Comparison of ENCODE assay signal across 21 mouse cellular contexts in the genomic region with DNA sequence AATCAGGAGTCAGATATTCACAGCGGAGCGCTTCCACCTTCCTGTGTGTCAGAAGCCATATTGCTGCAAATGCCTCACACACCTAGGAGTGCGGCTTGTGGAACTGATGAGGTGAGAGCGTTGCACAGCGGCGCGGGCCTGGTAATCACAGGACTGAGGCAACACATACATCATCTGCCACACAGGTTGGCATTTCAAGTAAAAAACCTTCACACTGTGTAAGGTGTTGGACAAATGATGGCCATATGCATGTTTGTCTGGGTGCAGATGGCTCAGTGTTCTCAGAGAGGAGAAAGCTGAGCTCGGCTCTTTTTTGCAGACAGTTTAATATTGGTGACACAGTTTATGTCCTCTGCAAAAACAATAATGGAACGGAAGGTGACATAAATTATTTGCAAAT. TPM values are rescaled to one million over a fixed set of nuclear protein-coding genes. Genes with fewer than 3 reads are reported as not detected.
DNase-seq lines count a peak whose midpoint lies in the region; ATAC-seq and TF ChIP-seq lines count a peak whose summit lies in the region.
"Had no signal": no experiment of that assay in that cellular context is flagged by ENCODE, and none has a peak within 500 bp of the region (broad histone marks: within the 10 kb centered on the region; RNA-seq: fewer than 3 reads in every experiment).

No protein-coding gene starts in this region.

- peaks cover 3% of the 10 kb centered on the region; the same call in 1 of the 2 replicates for H3K36me3 ChIP-seq in forebrain, embryonic 13.5 days (ENCODE audit: poor library complexity, severe bottlenecking)
- H3K36me3 ChIP-seq in forebrain, embryonic 11.5 days (ENCODE audit: control insufficient read depth, insufficient read depth, low read length), result no peaks in the 10 kb centered on the region
- H3K36me3 ChIP-seq in forebrain, postnatal 0 days (ENCODE audit: insufficient read depth), result 0 out of 2 replicates have a peak, but pooled peaks cover 3% of the 10 kb centered on the region
- H3K36me3 ChIP-seq in neural tube, embryonic 12.5 days, result no peaks in the 10 kb centered on the region
- H3K36me3 ChIP-seq: embryonic facial prominence, embryonic 13.5 days; liver, embryonic 13.5 days; lung, embryonic 15.5 days; midbrain, embryonic 10.5 days had no signal

- ATAC-seq in forebrain, embryonic 13.5 days, result peak; percentile 53; the same call in 1 of the 2 replicates
- ATAC-seq in forebrain, embryonic 11.5 days (replicated peaks; ENCODE audit: low FRiP score), result no peak
- peak; percentile 25; the same call in 1 of the 2 replicates for ATAC-seq in forebrain, postnatal 0 days
- peak; percentile 48; the same call in 1 of the 2 replicates for ATAC-seq in neural tube, embryonic 12.5 days (ENCODE audit: low FRiP score, low read depth)
- ATAC-seq: intestine, postnatal 0 days; Patski had no signal

- no peak overlapping the region; the same call in 1 of the 2 replicates for H3K27ac ChIP-seq in forebrain, embryonic 13.5 days
- no peak overlapping the region for H3K27ac ChIP-seq in forebrain, embryonic 11.5 days (ENCODE audit: low read depth, low read length)
- peak overlapping the region; percentile 37; the same call in 1 of the 2 replicates for H3K27ac ChIP-seq in layer of hippocampus, adult 2 months
- no peak overlapping the region for H3K27ac ChIP-seq in forebrain, postnatal 0 days (ENCODE audit: low read depth, low read length)
- H3K27ac ChIP-seq in neural tube, embryonic 12.5 days, result no peak overlapping the region
- H3K27ac ChIP-seq: embryonic facial prominence, embryonic 13.5 days; limb, embryonic 13.5 days; liver, embryonic 13.5 days; lung, embryonic 15.5 days; midbrain, embryonic 10.5 days had no signal

- DNase-seq in forebrain, embryonic 11.5 days (ENCODE audit: low spot score), result no peak
- DNase-seq in layer of hippocampus, adult 2 months (ENCODE audit: low spot score in 2 of 2), result peak; percentile 7 to 22
- DNase-seq in layer of hippocampus, adult 9-10 months (ENCODE audit: low spot score), result no peak
- DNase-seq in forebrain, postnatal 0 days, result no peak
- DNase-seq in kidney, adult 11 months, result no peak
- no peak for DNase-seq in thymus, postnatal 25 days
- DNase-seq: adrenal gland, adult 8-10 months; cerebellum, adult 11 months; cerebellum, postnatal 14 days; liver, embryonic 13.5 days; lung, postnatal 4 days; right cerebral cortex, adult 18-20 months; thymus, postnatal 36 days had no signal

- no peak overlapping the region for H3K4me2 ChIP-seq in forebrain, embryonic 13.5 days
- H3K4me2 ChIP-seq in forebrain, embryonic 11.5 days (ENCODE audit: low read depth, low read length, severe bottlenecking), result no peak overlapping the region
- H3K4me2 ChIP-seq in forebrain, postnatal 0 days (ENCODE audit: low read depth), result no peak overlapping the region
- H3K4me2 ChIP-seq in neural tube, embryonic 12.5 days (replicated peaks), result no peak overlapping the region
- H3K4me2 ChIP-seq: embryonic facial prominence, embryonic 13.5 days; limb, embryonic 13.5 days; liver, embryonic 13.5 days; lung, embryonic 15.5 days had no signal

- TF ChIP-seq CTCF in layer of hippocampus, adult 2 months (conservative IDR thresholded peaks at IDR 0.05), result no peak
- no peak for TF ChIP-seq CTCF in forebrain, postnatal 0 days (IDR thresholded peaks at IDR 0.05; ENCODE audit: low read depth)

- H3K4me3 ChIP-seq in forebrain, embryonic 13.5 days, result no peak overlapping the region
- H3K4me3 ChIP-seq in forebrain, embryonic 11.5 days (ENCODE audit: low read depth, low read length), result no peak overlapping the region
- no peak overlapping the region for H3K4me3 ChIP-seq in layer of hippocampus, adult 2 months
- no peak overlapping the region for H3K4me3 ChIP-seq in forebrain, postnatal 0 days (ENCODE audit: low read depth, low read length)
- H3K4me3 ChIP-seq in neural tube, embryonic 12.5 days, result no peak overlapping the region
- H3K4me3 ChIP-seq: embryonic facial prominence, embryonic 13.5 days; limb, embryonic 13.5 days; liver, embryonic 13.5 days; lung, embryonic 15.5 days; midbrain, embryonic 10.5 days had no signal

- H3K9me3 ChIP-seq in forebrain, embryonic 13.5 days (replicated peaks), result no peaks in the 10 kb centered on the region
- H3K9me3 ChIP-seq in forebrain, embryonic 11.5 days (ENCODE audit: control insufficient read depth, low read length), result no peaks in the 10 kb centered on the region
- no peaks in the 10 kb centered on the region for H3K9me3 ChIP-seq in forebrain, postnatal 0 days (ENCODE audit: low read length)
- H3K9me3 ChIP-seq in neural tube, embryonic 12.5 days, result no peaks in the 10 kb centered on the region
- H3K9me3 ChIP-seq: embryonic facial prominence, embryonic 13.5 days; limb, embryonic 13.5 days; liver, embryonic 13.5 days; lung, embryonic 15.5 days; midbrain, embryonic 10.5 days had no signal

- H3K27me3 ChIP-seq in forebrain, embryonic 13.5 days, result no peaks in the 10 kb centered on the region
- H3K27me3 ChIP-seq in forebrain, embryonic 11.5 days (ENCODE audit: control insufficient read depth, insufficient read depth, low read length), result no peaks in the 10 kb centered on the region
- no peaks in the 10 kb centered on the region for H3K27me3 ChIP-seq in forebrain, postnatal 0 days (ENCODE audit: insufficient read depth, low read length)
- H3K27me3 ChIP-seq in neural tube, embryonic 12.5 days (replicated peaks), result no peaks in the 10 kb centered on the region
- H3K27me3 ChIP-seq: embryonic facial prominence, embryonic 13.5 days; limb, embryonic 13.5 days; liver, embryonic 13.5 days; lung, embryonic 15.5 days; Patski had no signal

- H3K4me1 ChIP-seq in forebrain, embryonic 13.5 days, result no peaks in the 10 kb centered on the region
- H3K4me1 ChIP-seq in forebrain, embryonic 11.5 days (replicated peaks; ENCODE audit: control insufficient read depth, insufficient read depth, low read length), result no peaks in the 10 kb centered on the region
- no peaks in the 10 kb centered on the region for H3K4me1 ChIP-seq in forebrain, postnatal 0 days (ENCODE audit: insufficient read depth)
- H3K4me1 ChIP-seq in neural tube, embryonic 12.5 days, result no peaks in the 10 kb centered on the region
- H3K4me1 ChIP-seq: liver, embryonic 13.5 days; lung, embryonic 15.5 days; midbrain, embryonic 10.5 days had no signal

- 83% methylated on average over 9 of the region's 9 CpGs for WGBS in forebrain, embryonic 13.5 days
- WGBS in forebrain, embryonic 11.5 days, result 95% methylated on average over 9 of the region's 9 CpGs
- WGBS in forebrain, postnatal 0 days, result 63% methylated on average over 9 of the region's 9 CpGs
- WGBS in neural tube, embryonic 12.5 days, result 71% methylated on average over 9 of the region's 9 CpGs

- H3K9ac ChIP-seq in forebrain, embryonic 13.5 days, result no peak overlapping the region
- H3K9ac ChIP-seq in forebrain, embryonic 11.5 days (ENCODE audit: low read length), result no peak overlapping the region
- H3K9ac ChIP-seq in forebrain, postnatal 0 days, result no peak overlapping the region
- no peak overlapping the region for H3K9ac ChIP-seq in neural tube, embryonic 12.5 days
- H3K9ac ChIP-seq: embryonic facial prominence, embryonic 13.5 days; limb, embryonic 13.5 days; liver, embryonic 13.5 days; lung, embryonic 15.5 days had no signal

RNA-seq across cellular contexts. Expression of a gene that starts 58.8 kb away (rescaled TPM):
- polyA plus RNA-seq in forebrain, embryonic 13.5 days (2015; fragmentation: Nextera tagmentation; extraction: Ambion mirVana), result 116 and 136 TPM in 2 replicates
- 116 and 125 TPM in 2 replicates for polyA plus RNA-seq in forebrain, embryonic 11.5 days (2014; fragmentation: Nextera tagmentation; extraction: Ambion mirVana)
- 10 to 100 TPM; 41.8 to 42.8 TPM for total RNA-seq in layer of hippocampus, adult 2 months (2021)
- 105 and 120 TPM in 2 replicates for total RNA-seq in forebrain, postnatal 0 days (2014; rRNA removed)
- polyA plus RNA-seq in forebrain, postnatal 0 days (2015; fragmentation: Nextera tagmentation; extraction: Ambion mirVana), result 131 and 145 TPM in 2 replicates
- 139 and 144 TPM in 2 replicates for polyA plus RNA-seq in neural tube, embryonic 12.5 days (2016; fragmentation: Nextera tagmentation; extraction: Ambion mirVana)

Comparison
In these comparisons a context has a peak if more than half of its experiments do, and no peak if none do; other contexts are left out.
1. DNase-seq: peak in layer of hippocampus, adult 2 months (2 of 2); none in forebrain, embryonic 11.5 days (single experiment), layer of hippocampus, adult 9-10 months (single experiment), forebrain, postnatal 0 days (single experiment), kidney, adult 11 months (single experiment) and thymus, postnatal 25 days (single experiment).